Mouse (Mus musculus): Measurements from ENCODE around the gene Pgm2l1. TPM values are rescaled to one million over a fixed set of nuclear protein-coding genes. Genes with fewer than 3 reads are reported as not detected.

The Pgm2l1 gene
- polyA plus RNA-seq, 1 experiment = 0.28 TPM

DNA sequence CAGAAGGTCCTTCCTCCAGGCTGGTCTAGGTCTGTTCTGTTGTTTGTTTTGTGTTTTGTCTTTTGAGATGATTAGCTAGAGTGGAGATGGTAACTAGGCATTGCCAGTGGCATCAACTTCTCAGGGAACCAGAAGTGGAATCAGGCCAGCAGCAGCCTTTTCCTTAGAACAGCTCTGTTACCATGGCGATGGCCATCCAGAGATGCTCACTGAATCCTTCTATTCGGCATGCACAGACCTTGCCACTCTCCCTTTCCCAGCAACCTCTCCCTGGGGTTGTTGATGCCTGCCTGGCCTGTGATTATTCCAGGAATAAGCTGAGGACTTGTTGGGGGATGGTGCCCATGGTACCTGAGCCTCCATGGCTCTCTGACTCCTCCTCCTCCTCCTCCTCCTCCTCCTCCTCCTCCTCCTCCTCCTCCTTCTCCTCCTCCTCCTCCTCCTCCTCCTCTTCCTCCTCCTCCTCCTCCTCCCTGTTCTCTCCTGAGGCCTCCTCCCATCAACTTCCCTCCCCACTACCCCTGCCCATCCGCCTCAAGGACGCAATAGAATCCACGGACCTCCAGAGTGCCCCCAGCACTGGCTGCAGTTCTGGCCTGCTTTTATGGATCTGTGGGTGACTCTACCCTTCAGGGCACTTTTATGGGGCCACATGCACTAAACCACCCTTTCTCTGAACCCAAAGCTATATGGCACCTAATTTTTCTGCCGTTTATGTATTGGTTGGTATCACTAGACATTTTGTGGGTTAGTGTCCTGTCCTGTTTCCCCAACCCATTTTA, 80.9 kb downstream of the Pgm2l1 start:
- Histone ChIP-seq H3K79me2 (ENCODE audit: control insufficient read depth, insufficient read depth) (no peaks in the 10 kb centered on the region), H3K36me3 (ENCODE audit: control insufficient read depth, insufficient read depth) (no peaks in the 10 kb centered on the region), H3K27me3 (ENCODE audit: control insufficient read depth, insufficient read depth, insufficient read length) (no peaks in the 10 kb centered on the region), H3ac (ENCODE audit: control insufficient read depth, insufficient read length) (no peak overlapping the region), H3K4me2 (ENCODE audit: low read depth) (no peak overlapping the region), H3K4me3 (no peak overlapping the region)
- TF ChIP-seq MYOD1 (IDR thresholded peaks at IDR 0.05; ENCODE audit: control insufficient read depth in 1 of 3, insufficient read length in 2 of 3, low read depth in 2 of 3) (no peak), POLR2AphosphoS2 (IDR thresholded peaks at IDR 0.05; ENCODE audit: insufficient read length, low read depth) (no peak)

DNA sequence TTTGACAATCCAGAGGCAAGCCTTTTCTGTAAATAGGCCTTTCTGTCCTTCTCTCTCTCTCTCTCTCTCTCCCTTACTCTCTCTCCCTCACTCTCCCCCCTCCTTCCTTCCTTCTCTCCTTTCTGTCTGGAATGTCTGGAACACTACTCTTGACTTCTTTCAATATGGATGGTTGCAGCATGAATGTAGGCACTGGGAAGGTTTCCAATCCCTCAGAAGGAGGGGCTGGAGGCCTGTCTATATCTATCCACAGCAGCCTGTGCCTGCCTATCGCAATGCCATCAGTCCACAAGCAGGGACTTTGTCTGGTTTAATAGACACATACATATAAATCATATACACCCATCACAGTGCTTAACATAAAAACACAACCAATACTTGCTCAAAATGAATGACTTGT, 82.0 kb downstream of the Pgm2l1 start:
- H3K4me2 ChIP-seq (ENCODE audit: low read depth) = no peak overlapping the region
- H3K27me3 ChIP-seq (ENCODE audit: control insufficient read depth, insufficient read depth, insufficient read length) = no peaks in the 10 kb centered on the region
- no peaks in the 10 kb centered on the region for H3K79me2 ChIP-seq (ENCODE audit: control insufficient read depth, insufficient read depth)
- H3K4me3 ChIP-seq = no peak overlapping the region
- TF ChIP-seq MYOG (IDR thresholded peaks at IDR 0.05; ENCODE audit: control insufficient read depth in 1 of 3, insufficient read depth in 1 of 3, insufficient read length in 2 of 3, low read depth in 2 of 3) (no peak), CEBPB (IDR thresholded peaks at IDR 0.05; ENCODE audit: insufficient read depth, poor library complexity, severe bottlenecking) (no peak), USF1 (IDR thresholded peaks at IDR 0.05; ENCODE audit: low read depth) (no peak)
- H3ac ChIP-seq (ENCODE audit: control insufficient read depth, insufficient read length) = no peak overlapping the region
- H3K36me3 ChIP-seq (ENCODE audit: control insufficient read depth, insufficient read depth) = no peaks in the 10 kb centered on the region

DNA sequence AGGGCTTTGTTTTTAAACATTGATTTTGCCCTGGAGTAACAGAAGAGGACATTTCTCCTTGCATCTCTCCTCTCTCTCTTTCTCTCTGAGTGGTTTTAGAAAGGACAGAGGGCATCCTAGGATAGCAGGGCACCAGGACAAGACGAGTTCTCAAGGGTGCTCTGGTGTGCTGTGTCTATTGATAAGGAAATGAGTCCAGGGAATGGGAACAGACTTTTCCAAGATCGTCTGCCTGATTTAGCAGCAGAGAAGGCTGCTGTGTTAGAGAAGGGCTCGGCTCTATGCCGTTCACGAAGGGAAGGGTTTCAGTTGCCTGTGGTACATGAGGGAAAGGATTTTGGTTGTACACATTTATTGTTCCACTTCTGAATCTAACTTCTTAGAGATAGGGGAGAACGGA, 82.5 kb downstream of the Pgm2l1 start:
- Histone ChIP-seq H3K79me2 (ENCODE audit: control insufficient read depth, insufficient read depth) (no peaks in the 10 kb centered on the region), H3ac (ENCODE audit: control insufficient read depth, insufficient read length) (no peak overlapping the region), H3K4me2 (ENCODE audit: low read depth) (no peak overlapping the region), H3K36me3 (ENCODE audit: control insufficient read depth, insufficient read depth) (no peaks in the 10 kb centered on the region), H3K27me3 (ENCODE audit: control insufficient read depth, insufficient read depth, insufficient read length) (no peaks in the 10 kb centered on the region), H3K4me3 (no peak overlapping the region)
- no peak for TF ChIP-seq MAX (IDR thresholded peaks at IDR 0.05; ENCODE audit: low read depth)
- TF ChIP-seq POLR2AphosphoS2 (IDR thresholded peaks at IDR 0.05; ENCODE audit: insufficient read length, low read depth) = no peak
- TF ChIP-seq E2F4 (IDR thresholded peaks at IDR 0.05; ENCODE audit: insufficient read depth) = no peak
- no peak for TF ChIP-seq CEBPB (IDR thresholded peaks at IDR 0.05; ENCODE audit: insufficient read depth, poor library complexity, severe bottlenecking)
- no peak for TF ChIP-seq MYOD1 (IDR thresholded peaks at IDR 0.05; ENCODE audit: control insufficient read depth in 1 of 3, insufficient read length in 2 of 3, low read depth in 2 of 3)
- no peak for TF ChIP-seq USF1 (IDR thresholded peaks at IDR 0.05; ENCODE audit: low read depth)
- no peak for TF ChIP-seq TCF3 (IDR thresholded peaks at IDR 0.05; ENCODE audit: insufficient read length, low read depth)
- TF ChIP-seq REST (IDR thresholded peaks at IDR 0.05; ENCODE audit: insufficient read depth, insufficient read length) = no peak
- TF ChIP-seq SRF (IDR thresholded peaks at IDR 0.05; ENCODE audit: control insufficient read depth, insufficient read length, low read depth) = no peak
- TF ChIP-seq MYOG (IDR thresholded peaks at IDR 0.05; ENCODE audit: control insufficient read depth in 1 of 3, insufficient read depth in 1 of 3, insufficient read length in 2 of 3, low read depth in 2 of 3) = no peak
- no peak for TF ChIP-seq TCF12 (IDR thresholded peaks at IDR 0.05; ENCODE audit: insufficient read depth, poor library complexity, severe bottlenecking)
- TF ChIP-seq POLR2A (IDR thresholded peaks at IDR 0.05; ENCODE audit: insufficient read length, low read depth) = no peak

DNA sequence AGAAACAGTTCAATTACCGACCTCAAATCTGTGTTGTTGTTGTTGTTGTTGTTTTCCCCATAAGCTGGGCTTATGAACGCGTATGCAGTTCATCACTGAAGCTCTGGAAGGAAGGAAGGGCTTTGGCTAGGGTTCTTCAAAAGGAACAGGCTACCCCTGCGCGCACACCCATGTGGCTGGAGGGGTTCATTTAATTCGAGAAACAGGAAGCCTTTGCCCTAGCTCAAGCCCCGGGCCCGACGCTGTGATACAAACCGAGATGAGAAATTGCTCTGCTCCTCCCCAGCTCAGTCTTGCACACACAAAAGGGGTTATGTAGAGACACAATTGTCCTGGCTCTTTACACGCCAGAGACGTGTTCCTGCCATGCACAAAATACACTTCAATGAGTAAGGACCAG, 83.1 kb downstream of the Pgm2l1 start:
- TF ChIP-seq E2F4 (IDR thresholded peaks at IDR 0.05; ENCODE audit: insufficient read depth) (no peak), MYOG (IDR thresholded peaks at IDR 0.05; ENCODE audit: control insufficient read depth in 1 of 3, insufficient read depth in 1 of 3, insufficient read length in 2 of 3, low read depth in 2 of 3) (no peak), USF1 (IDR thresholded peaks at IDR 0.05; ENCODE audit: low read depth) (no peak), MYOD1 (IDR thresholded peaks at IDR 0.05; ENCODE audit: control insufficient read depth in 1 of 3, insufficient read length in 2 of 3, low read depth in 2 of 3) (no peak), POLR2AphosphoS2 (IDR thresholded peaks at IDR 0.05; ENCODE audit: insufficient read length, low read depth) (no peak), CEBPB (IDR thresholded peaks at IDR 0.05; ENCODE audit: insufficient read depth, poor library complexity, severe bottlenecking) (no peak), POLR2A (IDR thresholded peaks at IDR 0.05; ENCODE audit: insufficient read length, low read depth) (no peak), REST (IDR thresholded peaks at IDR 0.05; ENCODE audit: insufficient read depth, insufficient read length) (no peak), TCF3 (IDR thresholded peaks at IDR 0.05; ENCODE audit: insufficient read length, low read depth) (no peak), MAX (IDR thresholded peaks at IDR 0.05; ENCODE audit: low read depth) (no peak), TCF12 (IDR thresholded peaks at IDR 0.05; ENCODE audit: insufficient read depth, poor library complexity, severe bottlenecking) (no peak), SRF (IDR thresholded peaks at IDR 0.05; ENCODE audit: control insufficient read depth, insufficient read length, low read depth) (no peak)

DNA sequence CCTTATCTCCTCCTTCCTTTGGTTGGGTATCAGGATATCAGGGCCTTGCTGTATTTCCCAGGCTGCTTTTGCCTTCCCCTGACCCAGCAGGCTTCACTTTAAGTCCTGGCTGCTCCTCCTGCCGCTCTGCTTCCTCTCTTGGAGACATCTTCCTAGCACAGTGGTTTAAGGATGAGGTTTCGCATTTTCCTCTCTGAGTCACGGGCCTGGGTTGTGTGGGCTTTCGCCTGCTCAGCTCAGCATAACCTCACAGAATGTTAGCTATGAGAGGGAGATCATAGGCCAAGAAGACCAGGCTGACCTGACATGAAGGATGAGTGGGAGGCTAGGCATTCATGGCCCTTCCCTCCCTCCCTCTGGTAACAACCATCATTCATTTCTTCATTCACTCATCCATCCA, 85.5 kb downstream of the Pgm2l1 start:
- no peaks in the 10 kb centered on the region for H3K27me3 ChIP-seq (ENCODE audit: control insufficient read depth, insufficient read depth, insufficient read length)

More for the DNA sequence above, 83.1 kb downstream of the Pgm2l1 start:
- Histone ChIP-seq H3ac (ENCODE audit: control insufficient read depth, insufficient read length) (no peak overlapping the region), H3K27me3 (ENCODE audit: control insufficient read depth, insufficient read depth, insufficient read length) (no peaks in the 10 kb centered on the region), H3K79me2 (ENCODE audit: control insufficient read depth, insufficient read depth) (no peaks in the 10 kb centered on the region), H3K4me2 (ENCODE audit: low read depth) (no peak overlapping the region), H3K36me3 (ENCODE audit: control insufficient read depth, insufficient read depth) (no peaks in the 10 kb centered on the region), H3K4me3 (no peak overlapping the region)

More for the DNA sequence above, 85.5 kb downstream of the Pgm2l1 start:
- H3K36me3 ChIP-seq (ENCODE audit: control insufficient read depth, insufficient read depth) = no peaks in the 10 kb centered on the region
- TF ChIP-seq CEBPB (IDR thresholded peaks at IDR 0.05; ENCODE audit: insufficient read depth, poor library complexity, severe bottlenecking) (no peak), POLR2A (IDR thresholded peaks at IDR 0.05; ENCODE audit: insufficient read length, low read depth) (no peak), USF1 (IDR thresholded peaks at IDR 0.05; ENCODE audit: low read depth) (no peak), SRF (IDR thresholded peaks at IDR 0.05; ENCODE audit: control insufficient read depth, insufficient read length, low read depth) (no peak), E2F4 (IDR thresholded peaks at IDR 0.05; ENCODE audit: insufficient read depth) (no peak), MYOG (IDR thresholded peaks at IDR 0.05; ENCODE audit: control insufficient read depth in 1 of 3, insufficient read depth in 1 of 3, insufficient read length in 2 of 3, low read depth in 2 of 3) (no peak), TCF3 (IDR thresholded peaks at IDR 0.05; ENCODE audit: insufficient read length, low read depth) (no peak), REST (IDR thresholded peaks at IDR 0.05; ENCODE audit: insufficient read depth, insufficient read length) (no peak), MYOD1 (IDR thresholded peaks at IDR 0.05; ENCODE audit: control insufficient read depth in 1 of 3, insufficient read length in 2 of 3, low read depth in 2 of 3) (no peak), MAX (IDR thresholded peaks at IDR 0.05; ENCODE audit: low read depth) (no peak), POLR2AphosphoS2 (IDR thresholded peaks at IDR 0.05; ENCODE audit: insufficient read length, low read depth) (no peak), TCF12 (IDR thresholded peaks at IDR 0.05; ENCODE audit: insufficient read depth, poor library complexity, severe bottlenecking) (no peak)
- H3K4me2 ChIP-seq (ENCODE audit: low read depth) = no peak overlapping the region
- H3ac ChIP-seq (ENCODE audit: control insufficient read depth, insufficient read length) = no peak overlapping the region
- no peaks in the 10 kb centered on the region for H3K79me2 ChIP-seq (ENCODE audit: control insufficient read depth, insufficient read depth)
- no peak overlapping the region for H3K4me3 ChIP-seq

Measured in myocyte (in vitro differentiated cells).